ENCODE assay signal across 16 mouse cellular contexts in genomic region chr6:97472873-97473550, GRCm38 (mm10).
DNase-seq lines count a peak whose midpoint lies in the region; ATAC-seq and TF ChIP-seq lines count a peak whose summit lies in the region.
"Had no signal": no experiment of that assay in that cellular context is flagged by ENCODE, and none has a peak within 500 bp of the region (broad histone marks: within the 10 kb centered on the region; RNA-seq: fewer than 3 reads in every experiment).

No protein-coding gene starts in this region.

- 83% methylated on average over 4 of the region's 4 CpGs for WGBS in hindbrain, embryonic 16.5 days
- WGBS in hindbrain, embryonic 11.5 days = 80% methylated on average over 4 of the region's 4 CpGs
- 73% methylated on average over 4 of the region's 4 CpGs for WGBS in intestine, postnatal 0 days
- WGBS in midbrain, embryonic 15.5 days = 88% methylated on average over 4 of the region's 4 CpGs

- no peak for TF ChIP-seq CTCF in intestine, postnatal 0 days (IDR thresholded peaks at IDR 0.05; ENCODE audit: low read depth)

- DNase-seq in hindbrain, embryonic 11.5 days (ENCODE audit: low spot score) = no peak
- DNase-seq in CD4-positive helper T cell, adult 2 months (ENCODE audit: low read depth, low spot score) = peak; percentile 19
- DNase-seq in adrenal gland, adult 8-10 months = no peak
- DNase-seq: adrenal gland, adult 2 months; cerebellum, adult 2 months; kidney, adult 8-10 months; kidney, postnatal 4 days; left cerebral cortex, postnatal 4 days had no signal

- no peaks in the 10 kb centered on the region for H3K36me3 ChIP-seq in hindbrain, embryonic 16.5 days (ENCODE audit: control insufficient read depth, insufficient read depth, low read length)
- H3K36me3 ChIP-seq in hindbrain, embryonic 11.5 days (ENCODE audit: control insufficient read depth, insufficient read depth, low read length) = no peaks in the 10 kb centered on the region
- H3K36me3 ChIP-seq in intestine, postnatal 0 days (ENCODE audit: control insufficient read depth, insufficient read depth) = no peaks in the 10 kb centered on the region
- H3K36me3 ChIP-seq in midbrain, embryonic 15.5 days (replicated peaks) = no peaks in the 10 kb centered on the region
- H3K36me3 ChIP-seq: forebrain, embryonic 10.5 days; hindbrain, embryonic 12.5 days; neural tube, embryonic 13.5 days had no signal

- no peaks in the 10 kb centered on the region for H3K27me3 ChIP-seq in hindbrain, embryonic 16.5 days (replicated peaks; ENCODE audit: control insufficient read depth, insufficient read depth, low read length)
- H3K27me3 ChIP-seq in hindbrain, embryonic 11.5 days (ENCODE audit: control insufficient read depth, insufficient read depth, low read length) = no peaks in the 10 kb centered on the region
- no peaks in the 10 kb centered on the region for H3K27me3 ChIP-seq in intestine, postnatal 0 days (replicated peaks; ENCODE audit: control insufficient read depth, insufficient read depth, low read length)
- no peaks in the 10 kb centered on the region for H3K27me3 ChIP-seq in midbrain, embryonic 15.5 days (replicated peaks)
- H3K27me3 ChIP-seq: hindbrain, embryonic 12.5 days; neural tube, embryonic 13.5 days had no signal

- no peak overlapping the region for H3K9ac ChIP-seq in hindbrain, embryonic 16.5 days (ENCODE audit: low read depth, low read length)
- H3K9ac ChIP-seq in hindbrain, embryonic 11.5 days (ENCODE audit: low read depth, low read length) = no peak overlapping the region
- no peak overlapping the region for H3K9ac ChIP-seq in intestine, postnatal 0 days (ENCODE audit: low read depth, low read length)
- no peak overlapping the region for H3K9ac ChIP-seq in midbrain, embryonic 15.5 days
- H3K9ac ChIP-seq: hindbrain, embryonic 12.5 days; neural tube, embryonic 13.5 days had no signal

- H3K4me2 ChIP-seq in hindbrain, embryonic 16.5 days (ENCODE audit: low read length) = no peak overlapping the region
- H3K4me2 ChIP-seq in hindbrain, embryonic 11.5 days (replicated peaks; ENCODE audit: low read depth, low read length) = no peak overlapping the region
- H3K4me2 ChIP-seq in intestine, postnatal 0 days (replicated peaks; ENCODE audit: low read depth) = no peak overlapping the region
- H3K4me2 ChIP-seq in midbrain, embryonic 15.5 days = no peak overlapping the region
- H3K4me2 ChIP-seq: hindbrain, embryonic 12.5 days; liver, embryonic 11.5 days; neural tube, embryonic 13.5 days had no signal

- H3K4me3 ChIP-seq in hindbrain, embryonic 16.5 days (ENCODE audit: low read length) = no peak overlapping the region
- no peak overlapping the region for H3K4me3 ChIP-seq in hindbrain, embryonic 11.5 days (ENCODE audit: low read depth, low read length)
- no peak overlapping the region for H3K4me3 ChIP-seq in intestine, postnatal 0 days (ENCODE audit: low read depth, low read length)
- no peak overlapping the region for H3K4me3 ChIP-seq in midbrain, embryonic 15.5 days
- H3K4me3 ChIP-seq: forebrain, embryonic 10.5 days; hindbrain, embryonic 12.5 days; neural tube, embryonic 13.5 days had no signal

- H3K9me3 ChIP-seq in hindbrain, embryonic 16.5 days (ENCODE audit: control insufficient read depth, low read length) = no peaks in the 10 kb centered on the region
- no peaks in the 10 kb centered on the region for H3K9me3 ChIP-seq in hindbrain, embryonic 11.5 days (ENCODE audit: control insufficient read depth, low read length)
- H3K9me3 ChIP-seq in intestine, postnatal 0 days (ENCODE audit: control insufficient read depth) = no peaks in the 10 kb centered on the region
- no peaks in the 10 kb centered on the region for H3K9me3 ChIP-seq in midbrain, embryonic 15.5 days
- H3K9me3 ChIP-seq: forebrain, embryonic 10.5 days; hindbrain, embryonic 12.5 days; neural tube, embryonic 13.5 days had no signal

- no peak overlapping the region for H3K27ac ChIP-seq in hindbrain, embryonic 16.5 days (ENCODE audit: low read depth, low read length)
- H3K27ac ChIP-seq in hindbrain, embryonic 11.5 days (ENCODE audit: low read depth, low read length) = no peak overlapping the region
- H3K27ac ChIP-seq in intestine, postnatal 0 days (ENCODE audit: low read depth, low read length) = no peak overlapping the region
- H3K27ac ChIP-seq in midbrain, embryonic 15.5 days = no peak overlapping the region
- H3K27ac ChIP-seq: forebrain, embryonic 10.5 days; hindbrain, embryonic 12.5 days; neural tube, embryonic 13.5 days had no signal

- 0 out of 2 replicates have a peak, but pooled peaks have one; percentile 14 for ATAC-seq in hindbrain, embryonic 16.5 days
- no peak for ATAC-seq in hindbrain, embryonic 11.5 days (ENCODE audit: low FRiP score)
- ATAC-seq in CD4-positive, CD25-positive, alpha-beta regulatory T cell, adult 4 months = peak; percentile 58
- ATAC-seq in intestine, postnatal 0 days = peak; percentile 53; the same call in 1 of the 2 replicates
- ATAC-seq in midbrain, embryonic 15.5 days (replicated peaks) = no peak

- no peaks in the 10 kb centered on the region for H3K4me1 ChIP-seq in hindbrain, embryonic 16.5 days (ENCODE audit: control insufficient read depth, insufficient read depth, low read depth, low read length)
- no peaks in the 10 kb centered on the region for H3K4me1 ChIP-seq in hindbrain, embryonic 11.5 days (replicated peaks; ENCODE audit: control insufficient read depth, insufficient read depth, low read length)
- no peaks in the 10 kb centered on the region for H3K4me1 ChIP-seq in intestine, postnatal 0 days (replicated peaks; ENCODE audit: control insufficient read depth, insufficient read depth, low read length)
- no peaks in the 10 kb centered on the region for H3K4me1 ChIP-seq in midbrain, embryonic 15.5 days
- H3K4me1 ChIP-seq: forebrain, embryonic 10.5 days; hindbrain, embryonic 12.5 days; neural tube, embryonic 13.5 days had no signal

Comparison
In these comparisons a context has a peak if more than half of its experiments do, and no peak if none do; other contexts are left out.
1. ATAC-seq: peak in hindbrain, embryonic 16.5 days (single experiment), CD4-positive, CD25-positive, alpha-beta regulatory T cell, adult 4 months (single experiment) and intestine, postnatal 0 days (single experiment); none in hindbrain, embryonic 11.5 days (single experiment) and midbrain, embryonic 15.5 days (single experiment).